Mouse (Mus musculus) layer of hippocampus, adult 9-10 months (tissue): ENCODE data around the gene Entpd1.
A peak's percentile ranks its signal among the peaks of the same experiment; 100 is the strongest.
"Not testable (repeated sequence)": the region's sequence is repeated elsewhere in the genome, so short reads cannot be mapped to it uniquely, and the experiment has no call there.

Experiments used
- DNase-seq: peaks from one replicate; pipeline ENCODE4 v3.0.0; 2022; ENCODE audit warnings: low spot score

Entpd1 gene

DNA sequence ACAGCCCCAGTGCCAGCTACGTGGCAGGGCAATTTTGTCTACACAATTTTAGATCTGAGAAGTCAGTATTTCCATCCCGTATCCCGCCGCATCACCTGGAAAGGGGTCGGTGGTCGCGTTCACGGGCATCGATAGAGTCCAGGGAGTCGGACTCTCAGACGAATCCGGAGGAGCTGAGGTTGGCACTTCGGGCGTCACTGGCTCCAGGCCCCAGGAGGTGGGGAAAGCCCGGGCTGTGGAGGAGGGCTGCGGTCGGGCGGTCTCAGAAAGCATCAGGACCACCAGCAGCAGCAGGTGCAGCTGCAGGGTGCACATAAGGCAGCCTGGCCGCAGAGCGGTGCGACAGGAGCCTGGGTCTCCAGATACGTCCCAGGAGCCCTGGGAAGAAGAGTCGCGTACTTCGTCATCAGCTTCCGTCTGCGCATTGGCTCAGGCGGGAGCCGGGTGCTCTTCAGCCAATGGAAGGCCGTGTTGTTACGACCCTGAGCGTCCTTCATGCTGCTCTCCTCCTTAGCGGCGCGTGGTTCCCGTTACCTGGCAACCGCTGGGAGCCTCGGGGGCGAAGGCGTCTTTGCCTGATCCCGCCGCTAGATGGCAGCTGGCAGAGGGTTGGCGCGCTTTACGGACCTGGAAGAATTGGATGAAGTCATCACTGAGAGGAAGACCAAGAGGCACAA, at the start of gene Entpd1, which contains the start of gene Tctn3:
Gene Entpd1, plus strand, starts transcription at position 537 of the 677 bp plus-strand sequence.
Gene Tctn3, minus strand, starts transcription at position 404 of the 677 bp plus-strand sequence.
- peak; percentile 86 for DNase-seq

- DNase-seq, result no peak
Measured at GRCm38 (mm10) chr19:40563880-40564645, 48.1 kb upstream of the Entpd1 start.

DNA sequence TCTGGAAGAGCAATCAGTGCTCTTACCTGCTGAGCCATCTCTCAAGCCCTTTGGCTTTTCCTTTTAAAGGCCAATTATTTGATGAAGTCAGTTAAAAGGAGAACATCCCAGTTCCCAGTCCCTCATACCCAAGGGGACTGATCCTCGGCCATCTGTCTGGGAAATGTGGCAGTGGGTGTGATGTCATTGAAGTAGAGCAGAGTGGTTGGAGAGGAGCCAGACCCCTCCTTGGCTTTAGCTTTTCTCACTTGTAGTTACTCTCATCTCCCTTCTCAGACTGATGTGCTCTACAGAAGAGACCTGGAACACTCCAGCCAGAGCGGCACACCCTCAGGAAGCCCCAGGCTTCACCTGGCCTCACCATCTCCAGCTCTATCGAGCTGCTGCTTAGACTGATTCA, 44.5 kb upstream of the Entpd1 start:
- no peak for DNase-seq

- no peak for DNase-seq
Measured at GRCm38 (mm10) chr19:40570726-40571125, 41.4 kb upstream of the Entpd1 start.

DNA sequence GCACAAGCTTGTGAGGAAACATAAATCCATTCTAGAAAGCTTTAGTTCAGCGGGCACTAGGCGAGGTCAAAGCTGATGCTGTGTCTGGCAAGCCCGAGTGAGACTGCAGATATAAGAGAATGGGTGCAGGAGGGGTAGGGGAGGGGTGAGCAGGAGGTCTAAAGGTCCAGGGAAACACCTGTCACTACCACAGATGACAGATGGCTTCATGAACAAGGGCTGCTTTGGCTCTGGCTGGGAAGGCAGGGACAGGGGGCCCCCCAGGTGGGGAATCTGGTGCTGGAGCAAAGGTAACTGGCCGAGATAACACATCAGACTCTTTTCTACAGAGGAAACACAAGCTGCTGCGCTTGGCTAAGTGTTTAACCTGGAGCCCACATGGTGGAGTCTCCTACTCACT, 36.7 kb upstream of the Entpd1 start:
- no peak for DNase-seq

- DNase-seq, result no peak
Measured at GRCm38 (mm10) chr19:40580902-40581301, 31.3 kb upstream of the Entpd1 start.

DNA sequence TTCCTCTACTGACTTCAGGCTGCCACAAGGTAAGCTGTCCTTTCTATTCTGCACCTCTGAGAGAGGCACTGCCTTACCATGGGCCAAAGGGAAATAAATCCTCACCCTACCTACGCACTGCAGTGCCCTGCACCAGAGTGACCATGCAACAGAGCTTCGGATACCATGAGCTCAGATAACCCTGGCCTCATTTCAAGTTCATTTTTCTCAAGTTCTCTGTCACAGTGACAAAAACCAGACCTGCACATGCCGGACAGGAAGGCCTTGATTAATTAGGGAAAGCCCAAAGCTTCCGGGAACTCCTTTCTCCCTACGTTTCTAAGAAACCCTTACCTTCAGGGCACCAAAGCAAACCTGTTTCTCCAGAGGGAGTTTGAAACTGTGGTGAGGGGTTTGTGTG, 30.5 kb upstream of the Entpd1 start:
- DNase-seq, result no peak

GRCm38 (mm10) chr19:40586908-40587307, 25.3 kb upstream of the Entpd1 start:
- no peak for DNase-seq

- DNase-seq, result no peak
Measured at GRCm38 (mm10) chr19:40587491-40588292, 24.5 kb upstream of the Entpd1 start.

DNA sequence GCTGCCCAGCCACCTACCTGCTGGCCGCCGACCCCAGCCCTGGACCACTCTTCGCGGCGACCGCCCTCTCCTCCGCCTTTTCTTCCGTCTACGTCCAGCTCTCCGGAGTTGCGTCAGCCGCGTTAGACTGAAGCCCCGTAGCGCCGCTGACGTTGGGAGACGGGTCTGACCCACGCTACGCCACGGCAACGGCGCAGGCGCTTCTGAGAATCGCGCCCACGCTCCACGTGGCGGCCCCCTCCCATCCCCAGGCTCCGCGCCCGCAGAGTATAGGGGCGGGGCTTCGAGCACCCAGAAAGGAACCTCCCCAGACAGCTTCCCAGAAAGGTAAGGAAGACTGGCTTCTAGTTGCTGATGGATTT, 23.9 kb upstream of the Entpd1 start, which contains the start of gene Aldh18a1:
Gene Aldh18a1, minus strand, starts transcription at position 171 of the 362 bp plus-strand sequence.
- peak; percentile 76 for DNase-seq

DNA sequence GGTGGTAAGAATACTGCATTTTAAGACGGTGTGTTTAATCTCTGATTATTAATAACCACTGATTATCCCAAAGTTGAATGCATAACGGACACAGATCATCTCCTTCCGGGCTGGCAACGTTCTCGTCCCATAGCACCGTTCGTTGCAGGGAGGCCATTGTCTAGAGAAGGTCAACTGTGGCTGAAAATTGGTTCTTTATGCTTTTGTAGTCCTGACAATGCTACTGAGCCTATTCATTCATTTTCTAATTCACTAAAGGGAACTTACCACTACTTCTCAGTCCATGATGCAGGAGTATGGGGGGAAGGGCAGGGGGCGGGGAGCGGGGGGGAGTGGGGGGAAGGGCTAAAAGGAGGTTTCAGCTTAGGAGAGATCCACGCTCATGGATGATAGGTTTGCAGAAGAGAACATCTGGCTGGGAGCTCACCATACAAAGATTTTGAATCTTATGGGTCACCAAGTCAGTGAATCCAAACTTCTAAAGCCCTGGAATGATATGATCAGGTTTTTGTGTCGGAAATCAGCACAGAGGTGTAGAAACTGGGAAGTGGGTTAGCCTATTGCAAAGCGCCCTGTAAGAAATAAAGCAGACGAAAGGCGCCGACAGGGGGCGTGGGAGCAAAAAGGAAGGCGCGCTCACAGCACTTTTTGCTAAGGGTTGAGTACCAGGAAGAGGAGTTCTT, 23.2 kb upstream of the Entpd1 start:
- peak; percentile 89 for DNase-seq

DNA sequence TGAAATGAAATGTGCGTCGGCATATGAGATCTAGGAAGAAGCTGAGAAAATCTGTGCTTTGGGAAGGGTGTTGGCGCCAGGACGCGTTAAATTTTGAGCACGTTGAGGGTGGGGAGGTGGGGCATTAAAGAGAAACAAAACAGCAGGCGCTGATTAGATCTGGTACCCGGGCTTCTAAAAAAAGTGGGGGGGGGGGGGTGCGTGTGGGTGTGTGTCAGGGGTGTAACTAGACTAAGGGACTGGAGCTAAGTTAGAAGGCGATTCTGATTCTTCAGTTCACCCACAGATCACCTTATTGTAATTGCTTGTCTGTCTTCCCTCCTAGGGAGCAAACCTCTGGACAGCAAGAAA, 22.7 kb upstream of the Entpd1 start:
- DNase-seq, result no peak

GRCm38 (mm10) chr19:40595231-40595630, 16.9 kb upstream of the Entpd1 start:
- no peak for DNase-seq

DNA sequence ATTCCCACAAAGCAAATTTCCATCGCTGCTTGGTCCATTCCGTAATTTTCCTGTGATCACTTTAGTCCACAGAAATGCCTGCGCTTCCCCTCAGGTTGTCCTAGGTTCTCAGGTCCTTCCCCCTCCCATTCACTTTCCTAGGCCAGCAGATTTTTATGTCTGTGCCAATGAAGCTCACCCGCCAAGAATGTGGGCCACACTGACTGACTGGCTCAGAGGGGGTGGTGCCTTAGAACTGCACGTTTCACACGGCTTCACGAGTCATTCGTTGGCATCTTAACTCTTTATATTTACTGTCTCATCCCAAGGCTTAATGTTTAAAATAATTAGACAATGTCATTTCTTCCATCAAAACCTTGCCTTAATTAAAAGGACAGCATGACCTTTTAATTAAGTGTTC, 16.3 kb upstream of the Entpd1 start:
- no peak for DNase-seq

GRCm38 (mm10) chr19:40600846-40601245, 11.3 kb upstream of the Entpd1 start:
- DNase-seq, result not testable (repeated sequence)

DNA sequence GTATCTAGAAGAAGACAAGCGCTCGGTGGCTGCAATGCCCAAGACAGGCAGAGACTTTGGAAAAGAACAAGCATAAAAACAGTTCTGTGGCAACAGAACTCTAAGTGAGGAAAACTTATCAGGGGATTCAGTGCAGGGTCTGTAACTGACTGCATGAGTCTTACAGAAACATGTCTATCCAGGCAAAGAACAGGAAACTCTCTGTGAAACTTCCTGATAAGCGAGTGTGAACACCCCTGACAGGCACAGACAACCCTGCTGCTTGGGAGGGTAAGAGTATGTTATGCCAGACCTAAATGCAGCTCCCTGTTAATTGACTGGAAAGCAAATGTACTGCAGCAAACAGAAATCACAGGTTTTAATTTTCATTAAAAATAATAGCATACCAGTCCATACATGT, 10.3 kb upstream of the Entpd1 start:
- DNase-seq, result no peak

- DNase-seq, result no peak
Measured at GRCm38 (mm10) chr19:40605189-40605588, 7.0 kb upstream of the Entpd1 start.

GRCm38 (mm10) chr19:40607676-40608075, 4.5 kb upstream of the Entpd1 start:
- no peak for DNase-seq

DNA sequence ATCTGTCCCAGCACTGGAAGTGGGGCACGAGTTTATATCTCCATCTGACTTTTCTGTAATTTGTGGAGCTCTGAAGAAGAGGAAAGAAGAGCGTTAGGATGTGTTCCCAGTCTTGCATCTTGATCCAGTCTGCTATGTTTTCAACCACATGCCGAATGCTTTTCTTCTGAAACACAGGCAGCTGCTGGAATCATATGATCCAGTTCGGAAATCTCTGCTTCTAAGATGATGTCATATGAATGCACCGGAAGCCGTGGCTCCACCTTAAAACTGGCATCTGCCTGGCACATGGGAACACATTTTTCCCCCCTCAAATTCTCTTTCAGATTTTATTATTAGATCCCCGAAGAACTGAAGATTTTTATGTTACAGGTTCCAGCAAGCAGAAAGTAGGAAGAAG, 2.6 kb downstream of the Entpd1 start:
- no peak for DNase-seq

DNA sequence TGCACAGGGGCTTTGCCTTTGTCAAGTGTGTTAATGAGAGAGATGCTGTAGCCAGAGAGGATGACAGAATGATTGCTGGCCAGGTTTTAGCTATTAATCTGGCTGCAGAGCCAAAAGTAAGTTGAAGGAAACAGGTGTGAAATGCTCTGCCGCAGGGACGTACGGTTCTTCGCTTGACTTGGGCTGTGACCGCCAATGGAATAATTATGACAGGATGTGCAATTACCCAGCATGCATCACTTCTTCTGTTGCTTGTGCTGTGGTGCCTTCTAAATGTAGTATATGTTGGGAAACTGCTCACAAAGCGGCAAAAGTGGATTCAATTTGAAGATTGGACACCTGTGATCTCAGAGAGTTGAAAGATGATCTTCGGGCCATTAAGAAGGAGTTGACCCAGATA, 3.9 kb downstream of the Entpd1 start:
- no peak for DNase-seq

DNA sequence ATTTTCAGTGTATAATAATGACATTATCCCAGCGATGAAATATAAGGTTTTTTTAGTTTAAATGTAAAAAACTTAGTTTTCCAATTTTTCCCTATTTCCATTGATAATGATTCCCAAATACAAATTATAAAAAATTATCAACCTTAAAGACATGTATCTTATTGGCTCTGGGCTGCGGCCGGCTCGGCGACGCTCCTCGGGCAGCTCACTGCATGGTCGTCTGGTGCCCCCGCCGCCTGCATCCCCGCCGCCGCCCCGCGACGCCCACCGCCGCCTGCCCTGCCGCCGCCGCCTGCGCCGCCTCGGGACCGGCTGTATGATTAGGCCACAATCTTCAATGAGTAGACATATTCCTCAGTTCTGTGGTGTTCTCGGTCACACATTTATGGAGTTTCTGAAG, 9.4 kb downstream of the Entpd1 start:
- DNase-seq, result not testable (repeated sequence)

GRCm38 (mm10) chr19:40625935-40626334, 13.8 kb downstream of the Entpd1 start:
- no peak for DNase-seq
